Mouse (Mus musculus): Measurements from ENCODE around the gene Pon1.

GRCm38 (mm10) chr6:5188938-5189337 lies 4.8 kb downstream of the Pon1 start:
- no peak for TF ChIP-seq MAX (IDR thresholded peaks at IDR 0.05; ENCODE audit: low read depth)
- no peak for TF ChIP-seq POLR2A (IDR thresholded peaks at IDR 0.05; ENCODE audit: insufficient read length, low read depth)
- no peak for TF ChIP-seq MYOD1 (IDR thresholded peaks at IDR 0.05; ENCODE audit: control insufficient read depth in 1 of 3, insufficient read length in 2 of 3, low read depth in 2 of 3)
- no peak for TF ChIP-seq TCF12 (IDR thresholded peaks at IDR 0.05; ENCODE audit: insufficient read depth, poor library complexity, severe bottlenecking)
- TF ChIP-seq E2F4 (IDR thresholded peaks at IDR 0.05; ENCODE audit: insufficient read depth), result no peak
- no peak for TF ChIP-seq USF1 (IDR thresholded peaks at IDR 0.05; ENCODE audit: low read depth)
- no peak for TF ChIP-seq POLR2AphosphoS2 (IDR thresholded peaks at IDR 0.05; ENCODE audit: insufficient read length, low read depth)
- no peak for TF ChIP-seq TCF3 (IDR thresholded peaks at IDR 0.05; ENCODE audit: insufficient read length, low read depth)
- TF ChIP-seq MYOG (IDR thresholded peaks at IDR 0.05; ENCODE audit: control insufficient read depth in 1 of 3, insufficient read depth in 1 of 3, insufficient read length in 2 of 3, low read depth in 2 of 3), result no peak
